Mouse (Mus musculus) hindbrain, postnatal 0 days (tissue): ENCODE data around the gene Adarb1. TPM values are rescaled to one million over a fixed set of nuclear protein-coding genes. Genes with fewer than 3 reads are reported as not detected.

ENCODE experiments used
- ATAC-seq: fragments of 200-750 bp; cut with Nextera tagmentation; 2 replicates; pipeline ENCODE4 v1.8.0; 2017; ENCODE audit warnings: mild to moderate bottlenecking, moderate TSS enrichment, moderate library complexity
- DNase-seq: peaks from one replicate; pipeline ENCODE4 v3.0.0-alpha.2; 2015; ENCODE audit warnings: low spot score
- H3K27ac ChIP-seq: fragments of 300-500 bp; sonication (generic); 2 replicates; pipeline ENCODE4 v1.5.1; 2014; ENCODE audit warnings: mild to moderate bottlenecking
- H3K27me3 ChIP-seq: fragments of 300-500 bp; sonication (generic); 2 replicates; pipeline ENCODE4 v1.6.1; 2014; ENCODE audit warnings: low read length, mixed read lengths; ENCODE audit not compliant: insufficient read depth
- H3K36me3 ChIP-seq: fragments of 300-500 bp; sonication (generic); 2 replicates; pipeline ENCODE4 v1.6.1; 2014; ENCODE audit warnings: low read length, mixed read lengths; ENCODE audit not compliant: insufficient read depth
- H3K4me1 ChIP-seq: fragments of 300-500 bp; sonication (generic); 2 replicates; pipeline ENCODE4 v1.6.1; 2014; ENCODE audit warnings: antibody characterized with exemption, low read length, mixed read lengths; ENCODE audit not compliant: insufficient read depth
- H3K4me2 ChIP-seq: fragments of 300-500 bp; sonication (generic); 2 replicates; pipeline ENCODE4 v1.6.1; 2014; ENCODE audit warnings: low read depth, mild to moderate bottlenecking, low read length, moderate library complexity, mixed read lengths
- H3K4me3 ChIP-seq: fragments of 300-500 bp; sonication (generic); 2 replicates; pipeline ENCODE4 v1.5.1; 2014; ENCODE audit warnings: low read length
- H3K9ac ChIP-seq: fragments of 300-500 bp; sonication (generic); replicated peaks from 2 replicates; pipeline ENCODE4 v1.6.1; 2014; ENCODE audit warnings: mild to moderate bottlenecking, low read length, moderate library complexity, mixed read lengths
- H3K9me3 ChIP-seq: fragments of 300-500 bp; sonication (generic); 2 replicates; pipeline ENCODE4 v1.6.1; 2016; ENCODE audit warnings: low read length, mixed read lengths
- CTCF ChIP-seq: IDR thresholded peaks from 2 replicates; pipeline ENCODE4 v1.5.1; 2016; ENCODE audit warnings: antibody characterized with exemption, control low read depth, low read depth
- WGBS: fragments of 180-500 bp; shearing (Covaris S2); extraction: QIAGEN DNeasy Blood & Tissue Kit; methylation state at CpG from one replicate; pipeline ENCODE4 v1.1.7; 2014; 5-methylcytosine and 5-hydroxymethylcytosine counted together
- polyA plus RNA-seq: library from polyadenylated mRNA; unstranded; fragments of >200 nt; fragmentation: Nextera tagmentation; extraction: Ambion mirVana; gene quantifications from 2 replicates; pipeline ENCODE4 v1.2.1, GENCODE M21; 2015
- total RNA-seq: library from RNA; depleted of rRNA; stranded (reverse); fragments of >200 nt; gene quantifications from 2 replicates; pipeline ENCODE4 v1.2.3, GENCODE M21; 2014

Gene Adarb1
- total and polyA plus RNA-seq, 2 experiments from 2014 or later, result 18.6 to 65.1 TPM

DNA sequence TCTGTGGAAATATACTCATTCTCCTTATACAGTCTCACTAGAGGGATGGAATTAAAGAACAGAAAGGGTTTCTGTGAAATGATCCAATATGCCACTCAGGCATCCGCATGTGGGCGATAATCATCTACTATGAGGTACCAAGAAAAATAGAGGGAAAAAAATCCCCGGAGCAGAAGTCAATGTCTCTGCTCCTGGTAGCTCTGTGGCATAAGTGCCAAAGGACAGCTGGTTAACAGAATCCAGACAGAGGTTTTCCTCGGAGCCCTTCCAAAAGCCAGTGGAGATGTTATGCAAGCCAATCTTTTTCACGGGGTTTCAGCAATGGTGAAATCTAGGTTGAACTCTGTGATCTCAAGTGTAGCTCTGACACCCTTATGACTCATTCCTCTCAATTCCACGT is 11.6 kb downstream of the Adarb1 start:
- TF ChIP-seq CTCF, result no peak
- WGBS, result 67% methylated on average over 6 of the region's 6 CpGs
- H3K9ac ChIP-seq, result no peak overlapping the region

DNA sequence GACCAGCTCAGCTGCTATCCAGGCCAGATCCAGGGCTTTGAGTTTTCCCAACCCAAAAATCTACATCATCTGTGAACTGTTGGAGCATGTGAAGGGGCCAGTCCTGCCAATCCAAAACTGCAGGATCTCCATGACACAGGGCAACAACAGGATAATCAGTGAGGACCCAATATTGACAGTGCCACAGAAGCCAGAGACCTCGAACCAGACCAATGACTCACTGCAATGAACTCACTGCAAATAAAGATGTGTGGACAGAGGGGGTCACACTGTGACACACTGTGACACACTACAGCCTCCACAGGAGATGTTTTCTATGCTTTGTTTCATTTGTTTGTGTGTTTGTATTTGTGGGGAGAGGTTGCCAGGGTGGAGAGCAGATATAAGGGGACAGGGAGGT is 15.6 kb downstream of the Adarb1 start:
- no peaks in the 10 kb centered on the region for H3K36me3 ChIP-seq
- DNase-seq (no peak), ATAC-seq (no peak)
- no peak overlapping the region for H3K4me3 ChIP-seq
- no peak overlapping the region for H3K9ac ChIP-seq
- no peaks in the 10 kb centered on the region for H3K9me3 ChIP-seq
- H3K4me1 ChIP-seq, result no peaks in the 10 kb centered on the region
- no peak overlapping the region for H3K4me2 ChIP-seq
- no peak overlapping the region for H3K27ac ChIP-seq
- WGBS, result 63% methylated on average over 1 of the region's 1 CpGs
- no peak for TF ChIP-seq CTCF
- H3K27me3 ChIP-seq, result no peaks in the 10 kb centered on the region

More for the DNA sequence above, 11.6 kb downstream of the Adarb1 start:
- Histone ChIP-seq H3K27ac (no peak overlapping the region), H3K27me3 (no peaks in the 10 kb centered on the region), H3K4me1 (no peaks in the 10 kb centered on the region), H3K4me3 (no peak overlapping the region), H3K36me3 (no peaks in the 10 kb centered on the region), H3K9me3 (no peaks in the 10 kb centered on the region), H3K4me2 (no peak overlapping the region)
- DNase-seq (no peak), ATAC-seq (no peak)

DNA sequence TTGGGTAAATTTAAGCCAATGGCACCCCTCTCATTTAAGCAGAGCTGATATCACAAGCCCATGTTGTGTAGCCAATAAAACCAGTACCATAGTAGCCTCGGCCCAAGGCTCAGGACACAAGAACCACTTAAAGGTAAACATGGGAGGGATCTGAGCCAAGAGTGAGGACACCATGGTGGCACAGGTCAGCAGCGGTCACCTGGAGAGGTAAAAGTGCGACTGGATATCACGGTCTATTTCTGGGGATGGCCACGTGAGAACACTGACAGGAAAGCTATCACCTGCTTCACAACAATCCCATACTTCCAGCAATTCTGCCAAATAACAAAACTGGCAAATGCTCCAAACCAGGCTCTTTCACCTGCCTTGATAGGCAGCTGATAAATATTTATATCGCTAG is 17.0 kb downstream of the Adarb1 start:
- Histone ChIP-seq H3K4me2 (no peak overlapping the region), H3K4me3 (no peak overlapping the region), H3K9me3 (no peaks in the 10 kb centered on the region), H3K36me3 (no peaks in the 10 kb centered on the region), H3K9ac (no peak overlapping the region), H3K27ac (no peak overlapping the region), H3K4me1 (peaks cover 6% of the 10 kb centered on the region), H3K27me3 (no peaks in the 10 kb centered on the region)
- DNase-seq, result no peak
- 90% methylated on average over 6 of the region's 6 CpGs for WGBS
- ATAC-seq, result no peak
- TF ChIP-seq CTCF, result no peak

- no peaks in the 10 kb centered on the region for H3K27me3 ChIP-seq
- peaks cover 6% of the 10 kb centered on the region for H3K4me1 ChIP-seq
- no peak overlapping the region for H3K4me2 ChIP-seq
- no peak for TF ChIP-seq CTCF
- H3K36me3 ChIP-seq, result no peaks in the 10 kb centered on the region
- ATAC-seq (peak; percentile 63), DNase-seq (peak; percentile 70)
- no peaks in the 10 kb centered on the region for H3K9me3 ChIP-seq
- 72% methylated on average over 5 of the region's 5 CpGs for WGBS
- H3K9ac ChIP-seq, result no peak overlapping the region
- H3K27ac ChIP-seq, result peak overlapping the region; percentile 54; the same call in 1 of the 2 replicates
- no peak overlapping the region for H3K4me3 ChIP-seq
Measured at GRCm38 (mm10) chr10:77399938-77400337, 18.1 kb downstream of the Adarb1 start.

- Histone ChIP-seq H3K9me3 (no peaks in the 10 kb centered on the region), H3K4me1 (peaks cover 6% of the 10 kb centered on the region), H3K4me2 (no peak overlapping the region), H3K9ac (no peak overlapping the region), H3K27ac (no peak overlapping the region), H3K4me3 (no peak overlapping the region), H3K27me3 (no peaks in the 10 kb centered on the region), H3K36me3 (no peaks in the 10 kb centered on the region)
- ATAC-seq (no peak), DNase-seq (no peak)
- 57% methylated on average over 3 of the region's 3 CpGs for WGBS
- TF ChIP-seq CTCF, result no peak
Measured at GRCm38 (mm10) chr10:77398082-77398481, 20.0 kb downstream of the Adarb1 start.

DNA sequence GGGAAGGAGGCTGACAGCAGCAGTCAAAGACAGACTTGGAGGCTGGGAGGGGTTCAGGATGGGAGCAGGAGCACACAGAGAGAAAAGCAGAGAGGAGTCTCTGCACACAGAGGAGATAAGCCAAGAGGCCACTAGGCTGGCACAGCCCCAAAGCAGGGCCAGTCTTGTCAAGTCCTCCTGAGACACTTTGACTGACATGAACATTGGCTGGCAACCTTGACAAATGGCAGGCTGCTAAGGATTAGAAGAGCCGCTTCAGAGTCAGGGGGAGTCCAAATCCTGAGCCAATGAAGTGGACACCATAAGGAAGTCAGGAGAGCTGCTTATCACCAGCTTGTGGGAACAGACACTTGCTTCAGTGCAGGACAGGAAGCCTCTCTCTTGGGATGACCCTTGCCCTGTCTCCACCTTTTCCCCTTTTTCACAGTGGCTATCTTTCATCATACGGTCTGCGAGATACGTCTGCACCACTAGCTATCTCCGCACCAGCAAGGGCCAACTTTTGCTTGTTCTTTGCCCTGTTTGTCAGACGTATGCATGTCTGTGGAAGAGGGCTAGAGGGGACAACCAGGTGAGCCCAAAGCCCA is 20.9 kb downstream of the Adarb1 start:
- ATAC-seq (peak; percentile 72), DNase-seq (peak; percentile 84)
- no peaks in the 10 kb centered on the region for H3K9me3 ChIP-seq
- TF ChIP-seq CTCF, result no peak
- H3K4me3 ChIP-seq, result no peak overlapping the region
- no peak overlapping the region for H3K4me2 ChIP-seq
- peak overlapping the region; percentile 62 for H3K27ac ChIP-seq
- 71% methylated on average over 6 of the region's 6 CpGs for WGBS
- H3K4me1 ChIP-seq, result peaks cover 6% of the 10 kb centered on the region
- H3K9ac ChIP-seq, result no peak overlapping the region
- H3K27me3 ChIP-seq, result no peaks in the 10 kb centered on the region
- H3K36me3 ChIP-seq, result no peaks in the 10 kb centered on the region

DNA sequence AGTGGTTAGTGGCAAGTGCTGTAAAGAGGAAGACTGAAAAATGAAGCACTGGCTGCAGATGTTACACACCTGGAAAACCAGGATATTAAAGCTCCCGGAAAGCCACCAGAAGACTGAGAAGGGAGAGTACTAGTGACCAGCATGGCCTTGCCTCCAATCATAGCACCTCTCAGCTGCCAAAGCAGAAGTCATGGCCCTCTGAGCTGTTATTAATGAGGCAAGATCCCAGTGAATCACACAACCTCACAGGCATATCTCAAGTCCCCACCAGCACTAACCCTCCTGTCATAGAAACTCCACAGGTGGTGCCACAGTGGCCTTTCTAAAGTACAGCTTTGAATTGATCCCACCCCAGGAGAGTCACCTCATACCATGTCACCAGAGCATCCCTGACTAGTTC is 22.1 kb downstream of the Adarb1 start:
- no peak for TF ChIP-seq CTCF

More for the DNA sequence above, 22.1 kb downstream of the Adarb1 start:
- no peaks in the 10 kb centered on the region for H3K27me3 ChIP-seq
- no peak overlapping the region for H3K9ac ChIP-seq
- no peaks in the 10 kb centered on the region for H3K9me3 ChIP-seq
- H3K27ac ChIP-seq, result no peak overlapping the region
- no peaks in the 10 kb centered on the region for H3K36me3 ChIP-seq
- no peak for DNase-seq
- 94% methylated on average over 1 of the region's 1 CpGs for WGBS
- ATAC-seq, result no peak
- H3K4me2 ChIP-seq, result no peak overlapping the region
- H3K4me1 ChIP-seq, result peaks cover 6% of the 10 kb centered on the region
- no peak overlapping the region for H3K4me3 ChIP-seq
